Mouse (Mus musculus) brain, embryonic 14.5 days (tissue): ENCODE results near the gene Gpbp1. TPM values are rescaled to one million over a fixed set of nuclear protein-coding genes. Genes with fewer than 3 reads are reported as not detected.

ENCODE experiments used
- DNase-seq: peaks from one replicate; pipeline ENCODE4 v3.0.0-alpha.2; 2011; ENCODE audit warnings: low read depth
- CTCF ChIP-seq: fragments of 200-500 bp; IDR thresholded peaks from 2 replicates; pipeline ENCODE4 v1.5.1; 2012; ENCODE audit warnings: inconsistent platforms, mild to moderate bottlenecking, moderate library complexity, borderline replicate concordance; ENCODE audit not compliant: insufficient read depth, insufficient read length; ENCODE audit errors: extremely low read depth
- POLR2A ChIP-seq: fragments of 200-500 bp; IDR thresholded peaks from 2 replicates; pipeline ENCODE4 v1.6.1; 2012; ENCODE audit warnings: mild to moderate bottlenecking, inconsistent platforms, borderline replicate concordance; ENCODE audit not compliant: poor library complexity, insufficient read depth, insufficient read length, severe bottlenecking; ENCODE audit errors: extremely low read depth
- polyA plus RNA-seq: library from polyadenylated mRNA; depleted of rRNA; stranded (reverse); fragments of >200 nt; gene quantifications from 2 replicates; pipeline ENCODE4 v1.2.3, GENCODE M21; 2012; rRNA removed

Gene Gpbp1
- polyA plus RNA-seq, 1 experiment: 55.3 TPM

GRCm38 (mm10) chr13:111393426-111393825, 96.5 kb downstream of the Gpbp1 start:
- no peak for DNase-seq
- TF ChIP-seq POLR2A (no peak), CTCF (no peak)

GRCm38 (mm10) chr13:111391426-111391825, 98.5 kb downstream of the Gpbp1 start:
- no peak for DNase-seq
- TF ChIP-seq POLR2A (no peak), CTCF (no peak)

DNA sequence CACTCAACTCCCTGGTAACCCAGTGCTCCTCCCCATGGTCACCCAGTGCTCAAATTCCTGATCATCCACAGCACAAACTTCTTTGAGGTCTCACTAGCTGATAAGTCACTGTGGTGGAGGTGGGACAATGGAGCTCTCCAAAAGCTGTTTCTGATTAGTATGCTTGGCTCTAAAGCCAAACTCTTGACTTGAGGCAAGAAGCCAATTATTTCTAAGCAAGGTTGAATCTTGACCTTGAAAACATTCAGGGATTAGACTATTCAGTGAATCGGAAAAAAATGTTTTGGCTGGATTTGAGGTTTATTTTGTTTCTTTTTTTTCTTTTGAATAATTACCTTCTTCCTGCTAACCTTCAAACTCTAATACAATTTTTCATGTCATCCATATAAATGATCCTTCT, 98.9 kb downstream of the Gpbp1 start:
- TF ChIP-seq POLR2A (no peak), CTCF (no peak)
- DNase-seq: no peak

DNA sequence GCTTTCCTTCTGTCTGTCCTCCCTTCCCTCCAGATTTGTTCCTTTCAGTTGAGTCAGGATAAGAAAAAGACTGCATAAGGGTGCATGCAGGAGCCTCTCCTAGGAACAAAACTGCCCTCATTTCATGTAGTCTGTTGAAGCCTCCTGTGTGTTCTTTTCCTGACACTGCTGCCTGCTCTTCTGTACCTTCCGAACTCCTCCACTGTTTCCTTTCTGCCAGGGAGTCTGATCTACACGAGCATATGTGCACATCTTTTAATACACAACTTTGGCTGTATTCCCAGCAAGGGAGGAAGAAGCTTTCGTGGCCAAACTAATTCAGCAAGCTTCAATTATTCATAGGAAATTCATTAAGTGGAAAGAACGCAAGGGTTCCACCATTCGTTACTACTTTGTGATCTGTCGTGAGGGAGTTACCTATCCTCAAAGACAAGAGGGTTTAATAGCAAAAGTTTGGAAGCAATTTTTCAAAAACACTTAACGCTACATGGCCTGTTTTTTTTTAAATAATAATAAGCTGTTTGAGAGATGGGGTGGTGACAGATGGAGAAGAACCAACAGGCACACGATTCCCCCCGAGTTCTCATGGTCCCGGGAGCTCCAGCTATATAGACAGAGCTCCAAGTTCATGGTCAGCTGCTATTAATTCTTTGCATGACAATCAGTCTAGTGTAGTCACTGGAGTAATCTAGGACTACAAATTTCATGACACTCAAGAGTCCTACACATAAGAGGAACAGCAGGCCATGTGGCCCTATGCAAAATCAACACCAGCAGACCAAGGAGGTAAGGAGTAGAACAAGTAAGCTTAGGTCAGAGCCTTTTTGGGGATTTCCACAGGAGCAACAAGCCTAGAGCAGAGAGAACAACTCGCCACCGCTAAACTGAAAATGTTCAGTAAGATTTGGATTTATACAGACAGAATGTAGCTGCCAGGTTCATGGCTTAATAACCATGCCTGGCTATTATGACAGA, 105.6 kb downstream of the Gpbp1 start:
- peak; percentile 68 for DNase-seq
- TF ChIP-seq POLR2A (no peak), CTCF (no peak)

Other genes with a start within 250 kb of the Gpbp1 start
- 0.03 TPM in 1 of 2 replicates, not detected in the other for gene Actbl2, start 235.1 kb downstream of the Gpbp1 start, polyA plus RNA-seq
- not detected in 2 replicates for gene Gm49496, start 59.8 kb upstream of the Gpbp1 start, polyA plus RNA-seq
- gene Gm10198, start 102.7 kb upstream of the Gpbp1 start, polyA plus RNA-seq: not detected in 2 replicates
- gene Mier3, start 190.9 kb upstream of the Gpbp1 start, polyA plus RNA-seq: 13.9 and 17.2 TPM in 2 replicates